Mouse (Mus musculus): ENCODE data around the gene Rars2. TPM values are rescaled to one million over a fixed set of nuclear protein-coding genes. Genes with fewer than 3 reads are reported as not detected.

Gene Rars2
- polyA plus RNA-seq (2012; ENCODE audit: low replicate concordance): 1.2 and 2.7 TPM in 2 replicates

DNA sequence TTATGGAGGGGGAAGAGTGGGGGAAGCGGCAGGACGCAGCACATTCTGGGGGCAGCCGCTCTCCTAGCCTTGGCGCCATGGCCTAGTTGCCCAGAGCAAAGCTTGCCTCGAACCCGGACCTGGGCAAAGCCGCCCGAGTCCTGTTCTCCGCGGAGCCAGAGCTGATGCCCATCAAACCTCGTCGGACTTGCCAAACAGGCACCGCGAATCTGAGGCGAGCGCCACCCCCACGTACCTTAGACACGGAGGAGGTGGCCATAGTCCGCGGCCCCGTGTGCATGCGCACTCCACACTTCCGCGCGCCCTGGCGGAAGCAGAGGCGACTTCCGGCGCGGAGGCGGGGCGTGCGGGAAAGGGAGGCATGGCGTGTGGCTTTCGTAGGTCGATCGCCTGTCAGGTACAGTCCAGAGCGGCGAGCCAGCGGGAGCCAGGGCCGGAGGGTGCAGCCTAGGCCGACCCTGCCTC lies at the start of gene Rars2, which contains the start of gene Orc3:
Gene Rars2, plus strand, starts transcription at position 328 of the 465 bp plus-strand sequence.
Gene Orc3, minus strand, starts transcription at position 315 of the 465 bp plus-strand sequence.

DNA sequence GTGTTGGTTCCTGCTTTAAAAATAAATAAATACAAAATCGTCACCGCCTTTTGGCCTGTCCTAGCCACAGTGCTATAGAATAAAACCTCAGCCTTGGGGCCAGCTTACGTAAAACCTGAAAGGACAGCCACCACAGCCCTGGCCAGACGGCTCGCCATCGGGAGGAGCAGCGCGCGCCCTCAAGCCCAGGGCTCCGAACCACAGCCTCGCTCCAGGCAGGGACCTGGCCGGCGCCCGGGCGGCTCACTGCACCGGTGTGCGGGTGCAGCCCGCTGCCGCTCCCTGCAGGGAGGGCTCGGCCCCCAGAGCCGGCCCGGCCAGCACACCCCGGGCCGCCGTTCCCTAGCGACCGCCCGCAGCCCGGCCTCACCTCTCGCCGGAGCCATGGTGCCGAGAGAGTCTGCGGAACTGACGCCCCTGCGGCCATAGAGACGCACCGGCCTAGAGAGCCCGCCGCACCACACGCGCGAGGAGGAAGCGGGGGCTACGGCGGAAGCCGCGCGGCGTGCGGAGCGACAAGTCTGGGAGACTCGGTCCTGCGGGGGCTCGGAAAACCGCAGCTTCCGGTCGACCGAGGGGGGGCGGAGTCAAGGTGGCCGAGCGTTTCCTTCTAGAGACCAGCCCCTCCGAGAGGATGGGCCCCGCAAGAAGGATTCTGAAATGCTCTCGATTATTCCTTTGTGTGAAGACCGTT lies 72.3 kb downstream of the Rars2 start, which contains the start of gene Slc35a1:
Gene Slc35a1, minus strand, starts transcription at position 565 of the 694 bp plus-strand sequence.

Other genes with a start within 250 kb of the Rars2 start
- 59.5 and 69.8 TPM in 2 replicates for gene Akirin2, start 64.0 kb upstream of the Rars2 start, polyA plus RNA-seq (2012; ENCODE audit: low replicate concordance)
- 1.6 and 5.8 TPM in 2 replicates for gene Orc3, start within 50 bp of the Rars2 start, polyA plus RNA-seq (2012; ENCODE audit: low replicate concordance)
- gene Slc35a1, start 72.5 kb downstream of the Rars2 start, polyA plus RNA-seq (2012; ENCODE audit: low replicate concordance): 6.0 and 8.1 TPM in 2 replicates
- not detected in 2 replicates for gene Cfap206, start 115.2 kb downstream of the Rars2 start, polyA plus RNA-seq (2012; ENCODE audit: low replicate concordance)
- gene Gm136, start 141.3 kb downstream of the Rars2 start, polyA plus RNA-seq (2012; ENCODE audit: low replicate concordance): not detected in 2 replicates
- 2.3 and 17.0 TPM in 2 replicates for gene Smim8, start 163.5 kb downstream of the Rars2 start, polyA plus RNA-seq (2012; ENCODE audit: low replicate concordance)

Data from leukemia stem cell, adult 10-12 weeks (primary cell).